Mouse (Mus musculus) myocyte (in vitro differentiated cells): ENCODE measurements around the gene C77080. TPM values are rescaled to one million over a fixed set of nuclear protein-coding genes. Genes with fewer than 3 reads are reported as not detected.
A peak's percentile ranks its signal among the peaks of the same experiment; 100 is the strongest.

ENCODE experiments used
- H3K27me3 ChIP-seq: one replicate; pipeline ENCODE4 v1.6.1; 2011; ENCODE audit not compliant: control insufficient read depth, insufficient read depth, insufficient read length
- H3K36me3 ChIP-seq: one replicate; pipeline ENCODE4 v1.6.1; 2011; ENCODE audit not compliant: control insufficient read depth, insufficient read depth
- H3K4me2 ChIP-seq: one replicate; pipeline ENCODE4 v1.6.1; 2011; ENCODE audit warnings: low read depth, control low read depth
- H3K4me3 ChIP-seq: one replicate; pipeline ENCODE4 v1.5.1; 2011; ENCODE audit warnings: mild to moderate bottlenecking, control low read depth, moderate library complexity
- H3K79me2 ChIP-seq: one replicate; pipeline ENCODE4 v1.6.1; 2011; ENCODE audit not compliant: control insufficient read depth, insufficient read depth
- H3ac ChIP-seq: one replicate; pipeline ENCODE4 v1.6.1; 2011; ENCODE audit not compliant: control insufficient read depth, insufficient read length
- CEBPB ChIP-seq: IDR thresholded peaks from 2 replicates; pipeline ENCODE4 v1.6.1; 2011; ENCODE audit warnings: mild to moderate bottlenecking, moderate library complexity; ENCODE audit not compliant: poor library complexity, insufficient read depth, severe bottlenecking
- E2F4 ChIP-seq: IDR thresholded peaks from one replicate; pipeline ENCODE4 v1.6.1; 2011; ENCODE audit warnings: mild to moderate bottlenecking, control low read depth, moderate library complexity; ENCODE audit not compliant: insufficient read depth
- MAX ChIP-seq: IDR thresholded peaks from one replicate; pipeline ENCODE4 v1.6.1; 2011; ENCODE audit warnings: low read depth, mild to moderate bottlenecking, control low read depth
- MYOD1 ChIP-seq, 3 experiments: IDR thresholded peaks; one replicate each; pipeline ENCODE4 v1.6.1; 2011; ENCODE audit warnings: control low read depth in 2 of 3, low read depth in 2 of 3, mild to moderate bottlenecking in 2 of 3, moderate library complexity in 1 of 3; ENCODE audit not compliant: insufficient read length in 2 of 3, control insufficient read depth in 1 of 3
- MYOG ChIP-seq, 3 experiments: IDR thresholded peaks; one replicate each; pipeline ENCODE4 v1.6.1; 2011; ENCODE audit warnings: control low read depth in 2 of 3, low read depth in 2 of 3, mild to moderate bottlenecking in 2 of 3; ENCODE audit not compliant: insufficient read length in 2 of 3, control insufficient read depth in 1 of 3, insufficient read depth in 1 of 3
- POLR2A ChIP-seq: IDR thresholded peaks from one replicate; pipeline ENCODE4 v1.6.1; 2011; ENCODE audit warnings: low read depth, mild to moderate bottlenecking, control low read depth, moderate library complexity; ENCODE audit not compliant: insufficient read length
- POLR2AphosphoS2 ChIP-seq: IDR thresholded peaks from one replicate; pipeline ENCODE4 v1.6.1; 2011; ENCODE audit warnings: low read depth, control low read depth; ENCODE audit not compliant: insufficient read length
- REST ChIP-seq: IDR thresholded peaks from one replicate; pipeline ENCODE4 v1.6.1; 2011; ENCODE audit warnings: mild to moderate bottlenecking, control low read depth, moderate library complexity; ENCODE audit not compliant: insufficient read depth, insufficient read length
- SRF ChIP-seq: IDR thresholded peaks from one replicate; pipeline ENCODE4 v1.6.1; 2011; ENCODE audit warnings: low read depth; ENCODE audit not compliant: control insufficient read depth, insufficient read length
- TCF12 ChIP-seq: IDR thresholded peaks from one replicate; pipeline ENCODE4 v1.6.1; 2011; ENCODE audit warnings: mild to moderate bottlenecking, control low read depth; ENCODE audit not compliant: poor library complexity, insufficient read depth, severe bottlenecking
- TCF3 ChIP-seq: IDR thresholded peaks from one replicate; pipeline ENCODE4 v1.6.1; 2011; ENCODE audit warnings: low read depth, control low read depth; ENCODE audit not compliant: insufficient read length
- USF1 ChIP-seq: IDR thresholded peaks from one replicate; pipeline ENCODE4 v1.6.1; 2011; ENCODE audit warnings: low read depth, mild to moderate bottlenecking, control low read depth, moderate library complexity
- polyA plus RNA-seq: library from polyadenylated mRNA; unstranded; fragments of >200 nt; fragmentation: generic; extraction: Trizol; gene quantifications from one replicate; pipeline ENCODE4 v1.2.1, GENCODE M21; 2012; ENCODE audit warnings: missing spikeins

The C77080 gene
- polyA plus RNA-seq, 1 experiment, result 25.4 TPM

DNA sequence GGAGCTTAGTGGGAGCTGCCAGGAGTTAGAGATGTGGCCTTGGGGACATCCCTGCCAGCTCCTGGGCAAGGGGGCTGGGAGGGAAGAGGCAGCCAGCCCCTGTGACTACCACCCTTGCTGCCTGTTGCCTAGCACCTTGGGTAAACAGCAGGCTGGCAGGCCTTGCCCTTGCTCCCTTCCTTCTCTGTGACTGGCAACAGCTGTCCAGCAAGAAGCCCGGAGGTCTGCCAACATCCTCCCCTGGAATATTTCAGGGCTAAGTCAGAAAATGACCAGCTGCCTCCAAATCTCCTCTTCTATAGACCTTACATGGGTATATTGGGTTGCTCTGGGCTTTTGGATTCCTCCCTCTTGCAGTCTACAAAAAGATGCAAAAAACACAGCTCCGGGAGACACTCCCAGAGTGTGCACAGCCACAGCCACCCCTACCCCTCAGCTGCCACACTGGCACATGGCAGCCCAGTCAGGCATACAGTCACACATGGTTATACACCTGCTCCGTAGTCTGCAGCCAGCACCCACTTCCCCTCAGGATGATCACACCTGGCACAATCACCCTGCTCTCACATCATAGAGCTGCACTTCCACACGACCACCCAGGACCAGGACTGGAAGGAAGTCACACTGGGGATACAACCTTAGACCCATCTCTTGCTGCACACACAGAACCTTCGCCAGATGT is 24.9 kb upstream of the C77080 start:
- peak overlapping the region; percentile 48 for H3K4me3 ChIP-seq
- no peaks in the 10 kb centered on the region for H3K36me3 ChIP-seq
- H3K79me2 ChIP-seq, result peaks cover 30% of the 10 kb centered on the region
- H3ac ChIP-seq, result no peak overlapping the region
- TF ChIP-seq SRF (peak; percentile 76), MYOG (IDR thresholded peaks at IDR 0.05; ENCODE audit: control insufficient read depth in 1 of 3, insufficient read depth in 1 of 3, insufficient read length in 2 of 3, low read depth in 2 of 3) (peak; percentile 70 to 99 (median 96)), USF1 (no peak), TCF3 (peak; percentile 98), TCF12 (peak; percentile 76), CEBPB (no peak), MAX (no peak), POLR2AphosphoS2 (peak; percentile 25), E2F4 (no peak), REST (no peak), MYOD1 (IDR thresholded peaks at IDR 0.05; ENCODE audit: control insufficient read depth in 1 of 3, insufficient read length in 2 of 3, low read depth in 2 of 3) (peak; percentile 28 to 97 (median 93)), POLR2A (peak; percentile 42)
- H3K27me3 ChIP-seq, result no peaks in the 10 kb centered on the region
- peak overlapping the region; percentile 98 for H3K4me2 ChIP-seq

DNA sequence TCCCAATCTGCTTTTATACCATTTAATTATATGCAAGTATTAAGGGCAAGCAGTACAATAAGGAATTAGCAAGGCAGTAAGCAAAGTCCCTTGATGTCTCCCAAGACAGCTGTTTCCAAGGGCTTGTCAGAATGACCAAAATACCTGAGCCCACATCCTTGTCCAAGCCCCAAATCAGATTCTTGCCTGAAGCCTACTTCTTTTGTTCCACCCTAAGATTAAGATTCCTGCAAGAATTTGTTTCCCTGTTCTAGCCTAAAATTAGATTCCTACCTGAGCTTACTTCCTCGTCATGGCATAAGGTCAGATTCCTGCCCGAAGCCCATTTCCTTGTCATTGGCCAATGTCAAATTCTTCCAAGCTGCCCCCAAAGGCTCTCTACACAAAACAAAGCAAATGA is 23.5 kb upstream of the C77080 start:
- no peaks in the 10 kb centered on the region for H3K27me3 ChIP-seq
- TF ChIP-seq SRF, result no peak
- TF ChIP-seq POLR2A, result no peak
- no peak for TF ChIP-seq MYOD1 (IDR thresholded peaks at IDR 0.05; ENCODE audit: control insufficient read depth in 1 of 3, insufficient read length in 2 of 3, low read depth in 2 of 3)
- TF ChIP-seq MYOG (IDR thresholded peaks at IDR 0.05; ENCODE audit: control insufficient read depth in 1 of 3, insufficient read depth in 1 of 3, insufficient read length in 2 of 3, low read depth in 2 of 3), result no peak
- no peak for TF ChIP-seq MAX
- TF ChIP-seq POLR2AphosphoS2, result no peak
- no peak for TF ChIP-seq CEBPB
- H3K4me2 ChIP-seq, result no peak overlapping the region
- H3K4me3 ChIP-seq, result no peak overlapping the region
- H3ac ChIP-seq, result no peak overlapping the region
- peaks cover 16% of the 10 kb centered on the region for H3K79me2 ChIP-seq
- H3K36me3 ChIP-seq, result no peaks in the 10 kb centered on the region

DNA sequence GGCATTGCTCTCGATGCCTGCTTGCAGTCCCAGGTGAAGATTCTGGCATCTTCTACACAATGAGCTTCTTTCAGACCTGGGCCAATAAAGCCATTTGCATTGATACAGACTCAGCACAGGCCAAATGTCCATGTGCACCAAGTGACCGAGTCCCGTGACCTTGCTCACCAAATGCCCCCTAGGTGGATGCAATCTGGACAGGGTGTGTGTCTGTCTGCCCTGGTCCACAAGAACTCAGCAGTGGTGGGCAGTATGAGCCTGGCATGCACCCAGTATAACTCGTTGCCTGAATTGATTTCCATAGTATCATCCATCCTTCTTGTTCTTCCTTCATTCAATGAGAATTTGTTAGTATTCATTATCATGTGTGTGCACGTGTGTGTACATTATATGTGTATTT is 22.0 kb upstream of the C77080 start:
- H3K79me2 ChIP-seq, result peaks cover 1% of the 10 kb centered on the region
- H3K27me3 ChIP-seq, result no peaks in the 10 kb centered on the region
- no peak overlapping the region for H3ac ChIP-seq
- no peaks in the 10 kb centered on the region for H3K36me3 ChIP-seq
- H3K4me3 ChIP-seq, result no peak overlapping the region
- no peak overlapping the region for H3K4me2 ChIP-seq
- no peak for TF ChIP-seq MYOG (IDR thresholded peaks at IDR 0.05; ENCODE audit: control insufficient read depth in 1 of 3, insufficient read depth in 1 of 3, insufficient read length in 2 of 3, low read depth in 2 of 3)
- no peak for TF ChIP-seq TCF12
- no peak for TF ChIP-seq POLR2A
- TF ChIP-seq CEBPB, result no peak
- TF ChIP-seq USF1, result no peak
- no peak for TF ChIP-seq MAX
- no peak for TF ChIP-seq E2F4
- no peak for TF ChIP-seq SRF
- no peak for TF ChIP-seq POLR2AphosphoS2

DNA sequence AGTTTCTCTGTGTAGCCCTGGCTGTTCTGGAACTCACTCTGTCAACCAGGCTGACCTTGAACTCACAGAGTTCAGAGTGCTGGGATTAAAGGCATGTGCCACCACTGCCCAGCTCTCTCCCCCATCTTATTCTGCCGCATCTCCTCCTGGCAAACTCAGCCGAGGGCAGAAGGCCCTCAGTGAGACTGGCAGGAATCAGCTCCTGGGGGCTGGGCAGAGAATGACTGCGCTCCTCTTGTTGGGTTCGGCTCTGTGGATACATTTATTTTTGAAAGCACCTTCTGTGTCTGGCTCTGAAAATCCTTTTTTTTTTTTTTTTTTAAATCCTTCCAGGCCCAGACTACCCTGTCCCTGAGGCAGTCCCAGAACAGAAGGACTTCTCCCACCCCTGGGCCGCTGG is 21.6 kb upstream of the C77080 start:
- H3K4me2 ChIP-seq, result no peak overlapping the region
- H3K36me3 ChIP-seq, result no peaks in the 10 kb centered on the region
- no peak overlapping the region for H3K4me3 ChIP-seq
- no peak overlapping the region for H3ac ChIP-seq
- H3K79me2 ChIP-seq, result no peaks in the 10 kb centered on the region
- TF ChIP-seq MAX, result no peak
- no peak for TF ChIP-seq SRF
- TF ChIP-seq TCF3, result no peak
- TF ChIP-seq USF1, result no peak
- no peak for TF ChIP-seq POLR2A
- no peak for TF ChIP-seq E2F4
- TF ChIP-seq MYOG (IDR thresholded peaks at IDR 0.05; ENCODE audit: control insufficient read depth in 1 of 3, insufficient read depth in 1 of 3, insufficient read length in 2 of 3, low read depth in 2 of 3), result no peak
- TF ChIP-seq MYOD1 (IDR thresholded peaks at IDR 0.05; ENCODE audit: control insufficient read depth in 1 of 3, insufficient read length in 2 of 3, low read depth in 2 of 3), result no peak
- TF ChIP-seq TCF12, result no peak
- H3K27me3 ChIP-seq, result no peaks in the 10 kb centered on the region

DNA sequence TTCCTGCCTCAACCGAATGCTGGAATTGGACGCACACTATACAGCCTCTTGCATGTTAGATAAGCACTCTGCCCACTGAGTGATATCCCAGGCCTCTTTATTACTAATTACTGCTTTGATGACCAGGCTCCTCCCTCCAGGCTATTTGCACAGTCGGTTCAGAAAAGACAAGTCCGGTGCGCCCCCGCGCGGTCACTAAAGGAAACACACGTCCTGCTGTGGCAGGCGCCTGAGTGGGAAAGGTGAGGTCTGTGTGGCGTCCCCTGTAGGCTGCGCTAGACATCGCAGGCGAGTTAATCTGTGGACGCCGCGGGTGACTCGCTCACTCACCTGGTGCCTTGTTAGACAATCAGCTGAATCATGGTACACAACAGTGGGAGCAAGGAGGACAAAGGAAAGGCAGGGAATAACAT is 15.3 kb upstream of the C77080 start:
- Histone ChIP-seq H3K36me3 (no peaks in the 10 kb centered on the region), H3K27me3 (no peaks in the 10 kb centered on the region), H3K4me3 (no peak overlapping the region), H3K4me2 (peak overlapping the region; percentile 16), H3ac (no peak overlapping the region), H3K79me2 (no peaks in the 10 kb centered on the region)
- TF ChIP-seq MYOG (IDR thresholded peaks at IDR 0.05; ENCODE audit: control insufficient read depth in 1 of 3, insufficient read depth in 1 of 3, insufficient read length in 2 of 3, low read depth in 2 of 3) (peak in 1 of 3 experiments; percentile 37), E2F4 (no peak)
